Mouse (Mus musculus) bone marrow macrophage, adult 2 months (primary cell): ENCODE measurements around the gene Nipsnap1. TPM values are rescaled to one million over a fixed set of nuclear protein-coding genes. Genes with fewer than 3 reads are reported as not detected.

Experiments
- H3K27ac ChIP-seq: 2 replicates; pipeline ENCODE4 v1.5.1; 2012; ENCODE audit warnings: low read depth, low read length; ENCODE audit not compliant: insufficient read depth
- H3K4me1 ChIP-seq: 2 replicates; pipeline ENCODE4 v1.6.1; 2012; ENCODE audit warnings: low read length; ENCODE audit not compliant: control insufficient read depth, insufficient read depth
- H3K4me3 ChIP-seq: 2 replicates; pipeline ENCODE4 v1.5.1; 2012; ENCODE audit warnings: mild to moderate bottlenecking, low read length, moderate library complexity; ENCODE audit not compliant: insufficient read depth
- CTCF ChIP-seq: IDR thresholded peaks from 2 replicates; pipeline ENCODE4 v1.5.1; 2012; ENCODE audit warnings: low read depth, mild to moderate bottlenecking, low read length, moderate library complexity
- POLR2A ChIP-seq: IDR thresholded peaks from 2 replicates; pipeline ENCODE4 v1.6.1; 2012; ENCODE audit warnings: mild to moderate bottlenecking, low read depth, low read length, borderline replicate concordance
- polyA plus RNA-seq: library from polyadenylated mRNA; stranded (reverse); fragments of >200 nt; gene quantifications from 2 replicates; pipeline ENCODE4 v1.2.4, GENCODE M21; 2012; ENCODE audit not compliant: missing spikeins, insufficient read depth, insufficient read length

Nipsnap1 gene
- polyA plus RNA-seq, result 7.7 TPM in 2 replicates

DNA sequence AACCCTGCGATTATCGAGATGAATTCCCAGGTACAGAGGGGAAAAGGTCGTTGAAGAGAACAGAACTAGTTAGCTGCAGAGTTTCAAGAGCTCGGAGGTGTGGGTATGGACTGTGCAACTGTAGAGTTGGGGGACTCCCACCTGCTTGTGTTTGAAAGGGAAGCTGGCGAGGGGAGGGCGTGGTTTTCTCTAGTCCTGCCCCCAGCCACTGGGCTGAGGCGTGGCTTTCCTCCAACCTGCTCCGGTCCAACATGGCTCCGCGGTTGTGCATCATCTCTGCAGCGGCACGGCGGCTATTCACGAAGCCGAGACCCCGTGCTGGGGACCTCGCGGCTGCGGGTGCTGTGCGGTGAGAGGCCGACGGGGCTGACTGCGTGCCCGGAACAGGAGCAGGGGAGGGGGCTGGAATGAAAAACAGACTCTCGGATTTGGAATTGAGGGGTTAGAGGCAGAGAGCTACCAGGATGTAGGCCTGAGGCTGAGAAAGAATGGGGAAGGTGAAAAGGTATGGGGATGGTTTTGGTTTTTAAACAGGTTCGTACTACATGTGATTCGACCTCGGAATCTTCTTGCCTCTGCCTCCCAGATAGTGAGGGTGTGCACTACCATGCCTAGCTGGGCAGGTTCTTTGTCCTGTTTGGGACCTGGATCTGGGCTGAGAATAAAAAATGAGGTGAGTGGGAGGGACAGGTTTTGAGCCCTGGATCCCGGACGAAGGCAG lies at the start of gene Nipsnap1:
TSS of gene Nipsnap1 (plus strand) at position 197 of the 721 bp plus-strand sequence.
- Histone ChIP-seq H3K27ac (no peak within 1 kb of the TSS), H3K4me3 (peak within 1 kb of the TSS; percentile 82), H3K4me1 (peaks cover 8% of the 10 kb centered on the region; the same call in 1 of the 2 replicates)
- no peak for TF ChIP-seq POLR2A
- TF ChIP-seq CTCF, result no peak

DNA sequence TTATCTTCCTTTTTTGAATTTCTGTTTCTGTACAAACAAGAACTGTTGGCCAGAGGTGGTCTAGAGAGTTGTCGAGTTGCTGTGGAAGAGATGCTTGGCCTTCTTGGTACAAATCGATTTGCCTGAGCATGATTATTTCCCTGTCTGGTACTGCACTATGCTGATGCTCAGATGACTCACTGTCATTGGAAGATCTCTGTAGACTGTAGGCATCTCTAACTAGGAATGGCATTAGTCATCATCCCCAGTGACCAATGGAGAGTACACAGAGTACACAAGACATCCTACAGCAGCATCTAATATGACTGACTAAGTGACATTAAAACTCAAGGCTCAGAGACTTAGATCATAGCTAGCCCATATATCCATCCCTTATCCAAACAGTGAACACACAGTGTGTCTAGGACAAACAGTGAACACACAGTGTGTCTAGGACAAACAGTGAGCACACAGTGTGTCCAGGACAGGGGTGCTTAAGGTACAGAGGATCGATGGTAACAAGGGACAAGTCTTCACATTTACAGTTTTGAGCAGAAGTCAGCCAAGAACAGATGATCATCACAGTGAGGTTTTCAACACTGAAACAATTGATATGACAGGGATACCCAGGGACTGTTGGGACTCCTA lies 47.5 kb upstream of the Nipsnap1 start:
- TF ChIP-seq CTCF, result no peak
- no peak for TF ChIP-seq POLR2A
- Histone ChIP-seq H3K4me3 (no peak overlapping the region), H3K4me1 (peaks cover 39% of the 10 kb centered on the region), H3K27ac (no peak overlapping the region)

DNA sequence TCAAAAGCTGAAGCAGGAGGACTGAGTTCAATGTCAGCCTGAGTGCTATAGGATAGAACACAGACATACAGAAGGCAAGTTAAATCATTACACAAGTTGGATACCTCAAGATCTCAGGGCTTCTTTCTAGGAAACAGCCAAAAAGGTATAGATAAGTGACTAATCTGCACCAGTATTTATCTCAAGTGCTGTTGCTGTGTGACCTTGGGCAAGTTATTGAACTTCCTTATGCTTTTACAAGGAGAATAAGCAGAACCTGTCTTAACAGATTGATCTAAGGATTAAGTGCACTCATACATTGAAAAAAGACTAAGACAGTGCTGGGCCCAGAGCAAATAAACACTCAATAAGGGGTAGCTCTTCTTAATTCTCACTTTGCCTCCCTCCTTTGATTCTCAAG lies 46.4 kb upstream of the Nipsnap1 start:
- TF ChIP-seq CTCF, result no peak
- TF ChIP-seq POLR2A, result no peak
- H3K27ac ChIP-seq, result no peak overlapping the region
- H3K4me3 ChIP-seq, result no peak overlapping the region
- peaks cover 44% of the 10 kb centered on the region for H3K4me1 ChIP-seq

DNA sequence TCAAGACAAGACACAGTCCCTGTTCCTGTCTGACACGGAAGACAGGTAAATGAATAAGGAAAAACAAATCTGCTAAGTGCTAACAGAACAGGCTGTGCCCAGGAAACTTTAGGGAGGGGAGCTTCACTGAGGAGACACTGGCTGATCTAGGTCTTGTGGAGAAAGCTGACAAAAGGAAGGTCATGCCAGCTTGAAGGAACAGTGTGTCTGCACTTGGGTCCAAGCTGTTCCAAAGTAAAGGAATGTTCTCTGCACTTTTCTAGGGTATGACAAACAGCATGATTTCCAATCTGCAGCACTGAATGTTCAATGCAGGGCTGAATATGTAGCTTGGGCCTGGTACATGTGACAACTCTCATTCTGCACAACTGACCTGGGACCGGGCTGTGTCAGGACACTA lies 45.8 kb upstream of the Nipsnap1 start:
- Histone ChIP-seq H3K27ac (no peak overlapping the region), H3K4me3 (no peak overlapping the region), H3K4me1 (peaks cover 46% of the 10 kb centered on the region)
- TF ChIP-seq POLR2A (no peak), CTCF (no peak)

DNA sequence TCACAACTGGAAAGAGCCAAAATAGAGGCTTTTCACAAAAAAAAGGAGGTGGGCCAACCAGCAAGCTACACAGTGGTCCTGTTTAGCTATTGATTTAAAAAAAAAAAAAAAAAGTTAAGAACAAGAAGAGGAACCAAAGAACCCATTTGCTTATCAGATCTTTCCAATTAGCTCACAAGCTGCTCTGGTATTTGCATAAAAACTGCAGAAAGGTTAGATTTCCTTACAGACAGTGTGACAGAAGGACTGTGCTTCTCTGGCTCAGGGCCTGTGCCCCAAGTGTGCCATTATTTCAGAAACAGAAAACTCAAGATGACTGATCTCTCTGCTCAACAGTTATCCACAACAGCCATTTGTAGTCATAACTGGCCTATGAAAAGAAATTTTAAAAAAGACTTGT lies 42.7 kb upstream of the Nipsnap1 start:
- H3K27ac ChIP-seq, result no peak overlapping the region
- TF ChIP-seq CTCF, result no peak
- peaks cover 55% of the 10 kb centered on the region for H3K4me1 ChIP-seq
- no peak overlapping the region for H3K4me3 ChIP-seq

DNA sequence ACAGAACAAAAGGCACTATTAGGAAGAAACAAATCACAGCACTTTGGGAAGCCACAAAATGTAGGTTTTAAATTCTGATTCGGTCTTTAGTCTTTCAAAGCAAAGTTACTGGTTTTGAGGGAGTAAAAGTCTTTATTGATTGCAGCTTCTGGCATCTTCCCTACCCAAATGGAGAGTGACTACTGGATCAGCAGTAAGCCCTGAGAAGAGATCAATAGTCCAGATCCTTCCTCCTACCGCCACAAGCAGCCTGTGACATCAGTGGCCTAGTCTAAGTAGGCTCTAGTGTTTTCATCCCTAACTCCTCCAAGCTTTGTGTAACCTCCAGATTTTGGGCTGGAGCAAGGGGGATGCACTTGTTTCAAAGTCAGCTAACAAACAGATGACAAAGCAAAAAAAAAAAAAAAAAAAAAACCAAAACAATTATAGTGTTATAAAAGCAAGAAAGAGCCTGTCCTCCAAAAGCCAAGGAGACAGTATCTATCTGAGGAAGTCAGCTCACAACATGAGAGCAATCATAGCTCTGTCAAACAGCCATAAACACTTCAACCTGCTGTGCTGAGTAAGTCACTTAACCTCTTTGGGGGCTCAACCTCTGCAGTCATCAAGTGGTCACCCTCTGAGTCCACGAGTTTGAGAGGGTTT lies 40.3 kb upstream of the Nipsnap1 start:
- peak overlapping the region; percentile 96 for H3K27ac ChIP-seq
- H3K4me3 ChIP-seq, result peak overlapping the region; percentile 33; the same call in 1 of the 2 replicates
- TF ChIP-seq POLR2A, result no peak
- peaks cover 51% of the 10 kb centered on the region for H3K4me1 ChIP-seq

DNA sequence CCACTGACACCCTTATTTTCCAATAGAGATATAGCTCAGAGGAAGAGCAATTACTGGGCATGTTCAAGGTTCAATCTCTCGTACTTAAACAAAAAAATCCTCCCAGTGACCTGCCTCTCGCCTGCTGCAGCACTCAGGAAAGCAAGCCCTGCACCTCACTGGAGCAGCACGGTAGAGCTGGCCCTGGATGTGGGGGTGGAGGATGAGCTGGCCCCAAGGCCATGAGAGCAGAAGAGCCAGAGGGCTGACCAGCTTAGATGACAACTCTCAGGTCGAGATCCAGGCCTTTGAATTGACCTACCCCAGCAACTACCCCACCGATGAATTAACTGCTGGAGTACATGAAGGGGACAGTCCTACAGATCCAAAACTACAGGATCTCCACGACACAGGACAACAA lies 38.3 kb upstream of the Nipsnap1 start:
- Histone ChIP-seq H3K4me3 (no peak overlapping the region), H3K4me1 (peaks cover 51% of the 10 kb centered on the region), H3K27ac (no peak overlapping the region)
- no peak for TF ChIP-seq POLR2A
- TF ChIP-seq CTCF, result no peak

DNA sequence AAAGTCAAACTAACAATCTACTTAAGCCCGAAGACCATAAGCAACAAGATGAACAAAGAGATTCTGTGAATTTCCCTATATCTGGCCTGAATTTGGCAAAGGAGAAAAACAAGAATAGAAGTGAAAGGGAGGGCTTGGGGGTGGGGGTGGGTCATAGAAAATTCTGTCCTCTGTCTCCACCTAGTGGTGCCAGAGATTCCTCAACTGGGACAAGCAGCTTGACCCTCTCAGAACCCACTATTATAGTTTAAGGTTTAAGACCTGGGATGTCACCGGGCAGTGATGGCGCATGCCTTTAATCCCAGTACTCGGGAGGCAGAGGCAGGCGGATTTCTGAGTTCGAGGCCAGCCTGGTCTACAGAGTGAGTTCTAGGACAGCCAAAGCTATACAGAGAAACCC lies 37.0 kb upstream of the Nipsnap1 start:
- Histone ChIP-seq H3K4me1 (peaks cover 52% of the 10 kb centered on the region), H3K27ac (no peak overlapping the region), H3K4me3 (no peak overlapping the region)
- TF ChIP-seq POLR2A, result no peak
- TF ChIP-seq CTCF, result peak; percentile 82

DNA sequence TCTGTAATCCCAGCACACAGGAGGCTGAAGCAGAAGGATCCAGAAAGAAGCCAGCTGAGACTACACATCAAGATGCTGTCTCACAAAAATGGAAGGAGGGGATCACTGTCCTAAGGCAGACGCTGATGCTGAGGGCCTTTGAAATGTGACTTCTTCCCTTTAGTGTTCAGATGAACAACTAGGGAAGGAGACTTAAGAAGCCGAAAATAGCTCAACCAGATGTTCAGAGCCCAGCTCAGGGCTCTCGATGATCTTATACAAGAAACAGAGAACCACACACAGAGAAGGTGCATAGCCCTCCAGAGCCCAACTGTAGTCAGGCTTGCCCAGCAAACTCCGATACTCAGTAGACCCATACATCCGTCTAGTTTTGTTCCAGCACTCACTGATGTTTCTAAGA lies 36.4 kb upstream of the Nipsnap1 start:
- Histone ChIP-seq H3K27ac (peak overlapping the region; percentile 54), H3K4me1 (peaks cover 51% of the 10 kb centered on the region), H3K4me3 (no peak overlapping the region)
- TF ChIP-seq CTCF (no peak), POLR2A (no peak)

DNA sequence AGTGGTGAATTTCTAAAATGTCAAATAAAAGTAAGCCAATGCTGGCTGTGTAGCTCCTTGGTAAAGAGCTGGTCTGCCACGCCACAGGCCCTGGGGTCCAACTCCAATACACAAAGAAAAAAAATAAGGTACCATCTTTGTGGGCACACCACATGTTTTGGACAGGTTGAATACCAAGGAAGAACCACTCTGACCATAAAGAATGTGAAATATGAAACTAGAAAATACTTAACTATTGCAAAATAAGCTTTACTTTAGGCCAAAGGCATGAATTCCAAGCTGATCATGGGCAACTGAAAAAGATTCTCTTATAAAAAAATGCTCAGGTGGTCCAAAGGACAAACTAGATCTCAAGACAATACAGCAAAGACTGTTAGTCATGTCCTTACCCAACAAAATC lies 35.5 kb upstream of the Nipsnap1 start:
- peaks cover 46% of the 10 kb centered on the region for H3K4me1 ChIP-seq
- H3K27ac ChIP-seq, result 0 out of 2 replicates have a peak overlapping the region, but pooled peaks have one; percentile 54
- TF ChIP-seq POLR2A, result no peak
- no peak for TF ChIP-seq CTCF
- no peak overlapping the region for H3K4me3 ChIP-seq
